Mouse (Mus musculus) intestine, postnatal 0 days (tissue): ENCODE results near the gene Pemt. TPM values are rescaled to one million over a fixed set of nuclear protein-coding genes. Genes with fewer than 3 reads are reported as not detected.

Experiments used
- ATAC-seq: fragments of 200-750 bp; cut with Nextera tagmentation; 2 replicates; pipeline ENCODE4 v1.8.0; 2017; ENCODE audit warnings: mild to moderate bottlenecking, moderate TSS enrichment, moderate library complexity
- H3K27ac ChIP-seq: fragments of 300-500 bp; sonication (generic); 2 replicates; pipeline ENCODE4 v1.5.1; 2014; ENCODE audit warnings: mild to moderate bottlenecking, low read depth, low read length, moderate library complexity
- H3K27me3 ChIP-seq: fragments of 300-500 bp; sonication (generic); replicated peaks from 2 replicates; pipeline ENCODE4 v1.6.1; 2014; ENCODE audit warnings: low read length, mixed read lengths; ENCODE audit not compliant: control insufficient read depth, insufficient read depth
- H3K36me3 ChIP-seq: fragments of 300-500 bp; sonication (generic); 2 replicates; pipeline ENCODE4 v1.6.1; 2014; ENCODE audit warnings: mild to moderate bottlenecking, moderate library complexity; ENCODE audit not compliant: control insufficient read depth, insufficient read depth
- H3K4me1 ChIP-seq: fragments of 300-500 bp; sonication (generic); replicated peaks from 2 replicates; pipeline ENCODE4 v1.6.1; 2014; ENCODE audit warnings: antibody characterized with exemption, low read length, mixed read lengths; ENCODE audit not compliant: control insufficient read depth, insufficient read depth
- H3K4me2 ChIP-seq: fragments of 300-500 bp; sonication (generic); replicated peaks from 2 replicates; pipeline ENCODE4 v1.6.1; 2014; ENCODE audit warnings: low read depth, mild to moderate bottlenecking, moderate library complexity
- H3K4me3 ChIP-seq: fragments of 300-500 bp; sonication (generic); 2 replicates; pipeline ENCODE4 v1.5.1; 2014; ENCODE audit warnings: low read depth, low read length
- H3K9ac ChIP-seq: fragments of 300-500 bp; sonication (generic); 2 replicates; pipeline ENCODE4 v1.6.1; 2014; ENCODE audit warnings: mild to moderate bottlenecking, low read depth, low read length
- H3K9me3 ChIP-seq: fragments of 300-500 bp; sonication (generic); 2 replicates; pipeline ENCODE4 v1.6.1; 2016; ENCODE audit warnings: mixed run types; ENCODE audit not compliant: control insufficient read depth
- CTCF ChIP-seq: sonication (generic); IDR thresholded peaks from 2 replicates; pipeline ENCODE4 v1.5.1; 2016; ENCODE audit warnings: low read depth, mild to moderate bottlenecking, control low read depth, antibody characterized with exemption, moderate library complexity
- WGBS: fragments of 180-500 bp; shearing (Covaris S2); extraction: QIAGEN DNeasy Blood & Tissue Kit; methylation state at CpG from one replicate; pipeline ENCODE4 v1.1.7; 2014; 5-methylcytosine and 5-hydroxymethylcytosine counted together
- polyA plus RNA-seq: library from polyadenylated mRNA; unstranded; fragments of >200 nt; fragmentation: Nextera tagmentation; extraction: Ambion mirVana; gene quantifications from 2 replicates; pipeline ENCODE4 v1.2.1, GENCODE M21; 2015

The Pemt gene
- polyA plus RNA-seq, 1 experiment from 2014 or later: 5.0 TPM

DNA sequence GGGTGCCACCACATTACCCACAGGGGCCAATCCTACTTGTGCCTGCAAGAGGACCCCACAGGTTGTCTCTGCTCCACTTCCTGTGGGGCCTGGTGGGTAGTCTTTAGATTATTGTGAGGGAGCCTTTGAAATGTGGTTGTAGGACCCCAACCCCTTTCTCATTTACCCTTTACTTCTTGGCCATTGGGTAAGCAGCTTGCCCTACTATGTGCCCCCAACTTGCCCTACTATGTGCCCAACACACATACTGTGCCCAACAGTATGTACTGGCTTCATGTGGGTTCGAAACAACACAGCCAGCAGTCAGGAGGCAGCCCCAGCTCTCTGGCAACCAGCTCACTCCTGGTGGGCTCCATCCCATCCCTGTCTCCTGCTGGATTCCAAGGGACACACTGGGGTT is 78.5 kb downstream of the Pemt start:
- Histone ChIP-seq H3K27ac (no peak overlapping the region), H3K36me3 (no peaks in the 10 kb centered on the region; the same call in 1 of the 2 replicates), H3K4me2 (no peak overlapping the region), H3K4me3 (no peak overlapping the region), H3K4me1 (peaks cover 10% of the 10 kb centered on the region; the same call in 1 of the 2 replicates), H3K9me3 (no peaks in the 10 kb centered on the region), H3K27me3 (0 out of 2 replicates have a peak, but pooled peaks cover 18% of the 10 kb centered on the region), H3K9ac (no peak overlapping the region)
- no peak for TF ChIP-seq CTCF
- ATAC-seq: no peak
- WGBS: 83% methylated on average over 1 of the region's 1 CpGs

DNA sequence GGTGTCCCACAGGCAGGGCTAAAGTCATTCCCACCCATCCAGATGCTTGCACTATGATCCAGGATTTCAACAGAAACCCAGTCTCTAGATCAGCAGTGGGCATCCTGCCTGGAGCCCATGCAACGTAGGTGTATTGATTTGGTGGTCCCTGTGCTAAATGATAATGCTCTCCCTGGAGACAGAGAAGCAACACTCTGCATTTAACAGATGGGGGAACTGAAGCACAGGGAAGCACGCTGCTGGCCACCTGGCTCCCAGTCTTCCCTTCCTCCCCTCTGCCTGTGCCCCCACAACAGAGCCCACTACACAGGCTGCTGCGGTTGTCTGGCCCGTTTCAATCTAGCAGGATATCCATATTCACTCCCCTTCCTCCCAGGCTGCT is 80.2 kb downstream of the Pemt start:
- WGBS: 21% methylated on average over 4 of the region's 4 CpGs
- no peak overlapping the region for H3K9ac ChIP-seq
- ATAC-seq: no peak
- no peak for TF ChIP-seq CTCF
- H3K9me3 ChIP-seq: no peaks in the 10 kb centered on the region
- H3K27me3 ChIP-seq: 0 out of 2 replicates have a peak, but pooled peaks cover 18% of the 10 kb centered on the region
- H3K27ac ChIP-seq: no peak overlapping the region
- H3K4me1 ChIP-seq: peaks cover 10% of the 10 kb centered on the region; the same call in 1 of the 2 replicates
- no peak overlapping the region for H3K4me3 ChIP-seq
- peaks cover 14% of the 10 kb centered on the region; the same call in 1 of the 2 replicates for H3K36me3 ChIP-seq
- no peak overlapping the region for H3K4me2 ChIP-seq

DNA sequence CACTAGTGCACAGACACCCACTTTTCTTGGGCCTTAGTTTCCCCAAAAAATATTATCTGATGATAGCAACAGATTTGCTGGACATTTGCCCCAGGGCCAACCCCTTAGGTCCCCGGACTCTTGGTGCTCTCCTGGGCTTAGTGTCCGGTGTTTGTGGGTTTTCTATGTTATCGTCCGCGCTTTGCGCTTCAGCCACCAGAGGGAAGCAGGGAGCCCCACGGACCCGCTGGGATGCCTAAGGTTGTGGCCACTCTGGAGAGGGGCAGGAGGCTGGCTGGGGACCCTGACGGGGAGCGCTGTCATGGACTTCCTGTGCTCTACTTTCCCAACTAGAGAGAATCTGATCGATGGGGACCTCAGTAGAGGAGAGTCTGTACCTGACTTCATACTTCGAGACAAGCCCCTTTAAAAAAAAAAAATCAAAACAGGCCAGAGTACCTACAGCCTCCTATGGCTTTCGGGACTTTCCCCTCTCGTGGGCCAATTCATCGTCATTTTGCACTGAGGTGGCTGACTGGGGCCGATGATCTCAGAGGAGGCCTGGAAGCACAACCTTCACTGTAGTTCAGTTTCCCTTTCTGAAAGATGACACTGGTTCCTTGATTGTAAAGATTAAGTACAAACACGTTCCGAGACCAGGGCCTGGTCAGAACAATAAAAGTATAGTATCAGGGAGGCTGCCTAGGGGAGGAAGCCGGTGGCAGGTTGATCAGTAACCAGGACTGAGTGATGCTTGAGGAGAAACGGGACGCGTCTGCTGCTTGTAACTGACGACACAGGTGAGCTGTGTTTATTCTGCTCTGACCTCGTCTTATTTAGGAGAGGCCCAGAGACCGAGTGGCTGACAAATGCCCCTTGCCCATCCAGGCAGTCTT is 80.8 kb downstream of the Pemt start:
- Histone ChIP-seq H3K9ac (peak overlapping the region; percentile 24), H3K36me3 (peaks cover 21% of the 10 kb centered on the region; the same call in 1 of the 2 replicates), H3K4me1 (peaks cover 10% of the 10 kb centered on the region; the same call in 1 of the 2 replicates), H3K9me3 (no peaks in the 10 kb centered on the region), H3K27ac (peak overlapping the region; percentile 70), H3K27me3 (0 out of 2 replicates have a peak, but pooled peaks cover 18% of the 10 kb centered on the region), H3K4me2 (peak overlapping the region; percentile 91), H3K4me3 (peak overlapping the region; percentile 49)
- peak; percentile 81 for ATAC-seq
- peak; percentile 96 for TF ChIP-seq CTCF
- WGBS: 9% methylated on average over 25 of the region's 25 CpGs

DNA sequence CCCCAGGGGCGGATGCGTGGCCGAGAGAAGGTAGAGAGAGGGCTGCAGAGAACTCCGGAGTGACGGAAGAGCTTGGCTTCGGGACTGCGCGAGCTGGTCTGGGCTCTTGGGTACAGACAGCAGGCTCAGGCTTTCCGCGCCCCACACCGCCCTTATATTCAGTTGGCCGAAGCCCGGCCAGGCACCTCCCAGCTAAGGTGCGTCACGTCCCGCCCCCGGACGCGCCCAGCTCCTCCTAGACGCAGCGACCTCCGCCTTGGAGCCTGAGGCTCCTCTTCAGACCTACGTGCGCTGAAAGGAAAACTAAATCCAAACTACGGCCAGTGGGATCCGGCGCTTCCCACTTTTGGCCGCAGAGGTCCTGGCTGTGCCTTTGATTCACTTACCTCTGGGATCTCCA is 81.5 kb downstream of the Pemt start, which contains the start of gene Rasd1:
Gene Rasd1, minus strand, starts transcription at position 127 of the 400 bp plus-strand sequence.
- Histone ChIP-seq H3K4me3 (peak within 1 kb of the TSS; percentile 49), H3K4me2 (peak within 1 kb of the TSS; percentile 91), H3K27ac (peak within 1 kb of the TSS; percentile 70), H3K4me1 (peaks cover 10% of the 10 kb centered on the region; the same call in 1 of the 2 replicates), H3K9me3 (no peaks in the 10 kb centered on the region), H3K27me3 (0 out of 2 replicates have a peak, but pooled peaks cover 18% of the 10 kb centered on the region), H3K9ac (peak within 1 kb of the TSS; percentile 24), H3K36me3 (peaks cover 23% of the 10 kb centered on the region; the same call in 1 of the 2 replicates)
- ATAC-seq: peak; percentile 82
- no peak for TF ChIP-seq CTCF
- WGBS: under 1% methylated on average over 28 of the region's 28 CpGs

DNA sequence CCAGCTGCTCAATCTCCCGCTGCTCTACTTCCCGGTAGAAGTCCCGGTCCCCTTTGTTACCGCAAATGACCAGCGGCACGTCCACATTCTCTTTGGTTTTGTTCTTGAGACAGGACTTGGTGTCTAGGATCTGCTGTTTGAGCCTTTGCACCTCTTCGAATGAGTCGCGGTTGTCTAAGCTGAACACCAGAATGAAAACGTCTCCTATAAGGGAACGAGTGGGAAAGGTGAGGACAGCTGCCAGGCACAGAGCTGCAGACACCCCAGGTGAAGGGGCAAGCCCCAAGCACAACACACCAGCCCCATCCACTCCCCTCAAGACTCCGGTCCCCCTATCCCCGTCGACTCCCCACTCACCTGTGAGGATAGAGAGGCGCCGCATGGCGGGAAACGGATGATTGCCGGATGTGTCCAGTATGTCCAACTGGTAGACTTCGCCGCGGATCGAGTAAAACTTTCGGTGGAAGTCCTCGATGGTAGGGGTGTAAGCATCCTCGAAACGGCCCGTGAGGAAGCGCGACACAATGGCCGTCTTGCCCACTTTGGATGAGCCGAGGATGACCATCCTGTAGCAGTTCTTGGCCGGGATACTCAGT is 82.0 kb downstream of the Pemt start:
- peak overlapping the region; percentile 91 for H3K4me2 ChIP-seq
- H3K27ac ChIP-seq: 0 out of 2 replicates have a peak overlapping the region, but pooled peaks have one; percentile 70
- no peaks in the 10 kb centered on the region for H3K9me3 ChIP-seq
- H3K27me3 ChIP-seq: 0 out of 2 replicates have a peak, but pooled peaks cover 14% of the 10 kb centered on the region
- TF ChIP-seq CTCF: no peak
- 1% methylated on average over 33 of the region's 33 CpGs for WGBS
- ATAC-seq: no peak
- peaks cover 10% of the 10 kb centered on the region; the same call in 1 of the 2 replicates for H3K4me1 ChIP-seq
- peaks cover 23% of the 10 kb centered on the region; the same call in 1 of the 2 replicates for H3K36me3 ChIP-seq
- H3K4me3 ChIP-seq: peak overlapping the region; percentile 49
- peak overlapping the region; percentile 24 for H3K9ac ChIP-seq
